Mouse (Mus musculus) 3134 (cell line): ENCODE measurements at regions not wholly inside any gene's neighbourhood (a gene's known extent, or its start where the extent isn't known, plus 50 kb on each side); places are given as distances from the start of the nearest gene placed in this dataset.

Experiments used
- DNase-seq: peaks from one replicate; pipeline ENCODE4 v3.0.0-alpha.2; 2011; ENCODE audit warnings: low spot score; ENCODE audit not compliant: insufficient read length; ENCODE audit errors: extremely low read depth

- DNase-seq, result no peak
Measured at GRCm38 (mm10) chr1:120882959-120883549, 280.8 kb downstream of the En1 start.

GRCm38 (mm10) chr1:120883632-120884031 is 281.4 kb downstream of the En1 start:
- DNase-seq, result no peak

GRCm38 (mm10) chr1:120910801-120911200 is 308.6 kb downstream of the En1 start:
- no peak for DNase-seq

GRCm38 (mm10) chr1:120911962-120912670 is 309.9 kb downstream of the En1 start:
- DNase-seq, result no peak

- DNase-seq, result peak; percentile 5
Measured at GRCm38 (mm10) chr1:120921540-120921939, 319.3 kb downstream of the En1 start.

GRCm38 (mm10) chr1:120925271-120925670 is 323.1 kb downstream of the En1 start:
- no peak for DNase-seq

GRCm38 (mm10) chr1:120930141-120930540 is 327.9 kb downstream of the En1 start:
- DNase-seq, result no peak

- no peak for DNase-seq
Measured at GRCm38 (mm10) chr1:120935321-120935720, 333.1 kb downstream of the En1 start.

- no peak for DNase-seq
Measured at GRCm38 (mm10) chr1:120943711-120944110, 341.5 kb downstream of the En1 start.

GRCm38 (mm10) chr1:120946349-120946748 is 344.1 kb downstream of the En1 start:
- no peak for DNase-seq

- DNase-seq, result peak; percentile 25
Measured at GRCm38 (mm10) chr1:120961235-120961634, 359.0 kb downstream of the En1 start.

- DNase-seq, result no peak
Measured at GRCm38 (mm10) chr1:120961984-120962383, 359.8 kb downstream of the En1 start.

GRCm38 (mm10) chr1:120963477-120964178 is 361.4 kb downstream of the En1 start:
- no peak for DNase-seq

- no peak for DNase-seq
Measured at GRCm38 (mm10) chr1:120964179-120964517, 361.9 kb downstream of the En1 start.

GRCm38 (mm10) chr1:120966132-120966531 is 363.9 kb downstream of the En1 start:
- no peak for DNase-seq

- DNase-seq, result peak; percentile 72
Measured at GRCm38 (mm10) chr1:120974661-120975060, 357.7 kb downstream of the Insig2 start.

- DNase-seq, result no peak
Measured at GRCm38 (mm10) chr1:121004535-121004934, 327.9 kb downstream of the Insig2 start.

GRCm38 (mm10) chr1:121005198-121005597 is 327.2 kb downstream of the Insig2 start:
- DNase-seq, result no peak

- peak; percentile 50 for DNase-seq
Measured at GRCm38 (mm10) chr1:121012126-121012525, 320.3 kb downstream of the Insig2 start.

GRCm38 (mm10) chr1:121013839-121014503 is 318.4 kb downstream of the Insig2 start:
- peak; percentile 83 for DNase-seq

GRCm38 (mm10) chr1:121029375-121029774 is 303.0 kb downstream of the Insig2 start:
- no peak for DNase-seq
